Mouse (Mus musculus) forebrain, postnatal 0 days (tissue): ENCODE measurements around the gene S100a10. TPM values are rescaled to one million over a fixed set of nuclear protein-coding genes. Genes with fewer than 3 reads are reported as not detected.
A peak's percentile ranks its signal among the peaks of the same experiment; 100 is the strongest.

Source experiments
- ATAC-seq: fragments of 200-750 bp; cut with Nextera tagmentation; 2 replicates; pipeline ENCODE4 v1.8.0; 2017; ENCODE audit warnings: mild to moderate bottlenecking, moderate library complexity
- DNase-seq: peaks from one replicate; pipeline ENCODE4 v3.0.0-alpha.2; 2015
- H3K27ac ChIP-seq: fragments of 300-500 bp; sonication (generic); 2 replicates; pipeline ENCODE4 v1.5.1; 2014; ENCODE audit warnings: low read depth, mild to moderate bottlenecking, antibody characterized with exemption, low read length, moderate library complexity, mixed read lengths
- H3K27me3 ChIP-seq: fragments of 300-500 bp; sonication (generic); 2 replicates; pipeline ENCODE4 v1.6.1; 2014; ENCODE audit warnings: mild to moderate bottlenecking, low read length, mixed read lengths; ENCODE audit not compliant: insufficient read depth
- H3K36me3 ChIP-seq: fragments of 300-500 bp; sonication (generic); 2 replicates; pipeline ENCODE4 v1.6.1; 2014; ENCODE audit warnings: mild to moderate bottlenecking, moderate library complexity; ENCODE audit not compliant: insufficient read depth
- H3K4me1 ChIP-seq: fragments of 300-500 bp; sonication (generic); 2 replicates; pipeline ENCODE4 v1.6.1; 2014; ENCODE audit warnings: antibody characterized with exemption; ENCODE audit not compliant: insufficient read depth
- H3K4me2 ChIP-seq: fragments of 300-500 bp; sonication (generic); 2 replicates; pipeline ENCODE4 v1.6.1; 2014; ENCODE audit warnings: low read depth, mild to moderate bottlenecking, moderate library complexity
- H3K4me3 ChIP-seq: fragments of 300-500 bp; sonication (generic); 2 replicates; pipeline ENCODE4 v1.5.1; 2014; ENCODE audit warnings: low read depth, low read length, mixed read lengths
- H3K9ac ChIP-seq: fragments of 300-500 bp; sonication (generic); 2 replicates; pipeline ENCODE4 v1.6.1; 2014; ENCODE audit warnings: mild to moderate bottlenecking
- H3K9me3 ChIP-seq: fragments of 300-500 bp; sonication (generic); 2 replicates; pipeline ENCODE4 v1.6.1; 2016; ENCODE audit warnings: low read length
- CTCF ChIP-seq: sonication (generic); IDR thresholded peaks from 2 replicates; pipeline ENCODE4 v1.5.1; 2016; ENCODE audit warnings: antibody characterized with exemption, control low read depth, low read depth
- WGBS: fragments of 180-500 bp; shearing (Covaris S2); extraction: QIAGEN DNeasy Blood & Tissue Kit; methylation state at CpG from one replicate; pipeline ENCODE4 v1.1.7; 2014; 5-methylcytosine and 5-hydroxymethylcytosine counted together
- polyA plus RNA-seq: library from polyadenylated mRNA; unstranded; fragments of >200 nt; fragmentation: Nextera tagmentation; extraction: Ambion mirVana; gene quantifications from 2 replicates; pipeline ENCODE4 v1.2.1, GENCODE M21; 2015
- total RNA-seq: library from RNA; depleted of rRNA; stranded (reverse); fragments of >200 nt; gene quantifications from 2 replicates; pipeline ENCODE4 v1.2.3, GENCODE M21; 2014

S100a10 gene
- total and polyA plus RNA-seq, 2 experiments from 2014 or later = 139 to 187 TPM

- TF ChIP-seq CTCF = no peak
- peaks cover 4% of the 10 kb centered on the region for H3K4me1 ChIP-seq
- 65% methylated on average over 9 of the region's 9 CpGs for WGBS
- no peak overlapping the region for H3K27ac ChIP-seq
- H3K9ac ChIP-seq = no peak overlapping the region
- peak overlapping the region; percentile 80 for H3K4me2 ChIP-seq
- DNase-seq (no peak), ATAC-seq (no peak)
- no peak overlapping the region for H3K4me3 ChIP-seq
- no peaks in the 10 kb centered on the region for H3K9me3 ChIP-seq
- H3K27me3 ChIP-seq = no peaks in the 10 kb centered on the region
- H3K36me3 ChIP-seq = no peaks in the 10 kb centered on the region
These were observed 1.0 kb upstream of the S100a10 start for GRCm38 (mm10) chr3:93553765-93554378.

DNA sequence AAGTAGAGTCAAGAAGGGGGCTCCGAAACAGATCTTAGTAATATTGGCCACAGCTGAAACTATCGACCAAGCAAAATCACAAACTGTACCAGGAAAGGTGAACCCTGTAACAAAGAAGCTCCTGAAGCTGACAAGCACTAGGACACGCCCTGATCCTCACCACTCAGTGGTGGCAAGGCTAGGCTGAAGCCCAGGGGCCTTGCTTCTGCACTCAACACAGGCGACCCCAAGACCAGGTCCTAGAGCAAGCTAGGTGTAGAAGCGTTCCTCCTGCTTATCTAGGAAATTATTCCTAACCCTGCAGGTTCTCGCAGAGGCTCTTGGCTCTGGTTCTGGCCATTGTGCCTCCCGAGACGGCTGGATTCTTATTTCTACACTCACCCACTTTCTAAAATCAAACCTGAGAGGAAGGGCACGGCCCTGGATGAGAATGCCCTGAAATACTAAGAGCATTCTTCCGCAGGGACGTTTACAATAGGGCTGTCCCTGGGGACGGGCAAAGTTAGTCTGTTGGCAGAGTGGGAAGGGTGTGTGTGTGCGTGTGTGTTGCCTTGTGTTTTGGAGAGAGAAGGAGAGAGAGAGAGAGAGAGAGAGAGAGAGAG lies 400 bp upstream of the S100a10 start:
- TF ChIP-seq CTCF = no peak
- 19% methylated on average over 12 of the region's 13 CpGs for WGBS
- H3K27ac ChIP-seq = no peak overlapping the region

GRCm38 (mm10) chr3:93555878-93556254 lies 986 bp downstream of the S100a10 start:
- WGBS = 36% methylated on average over 2 of the region's 2 CpGs
- Histone ChIP-seq H3K27ac (peak overlapping the region; percentile 62; the same call in 1 of the 2 replicates), H3K4me2 (peak overlapping the region; percentile 80), H3K4me3 (peak overlapping the region; percentile 57), H3K27me3 (no peaks in the 10 kb centered on the region), H3K9me3 (no peaks in the 10 kb centered on the region), H3K9ac (peak overlapping the region; percentile 61), H3K36me3 (no peaks in the 10 kb centered on the region), H3K4me1 (peaks cover 4% of the 10 kb centered on the region)
- peak; percentile 17 for DNase-seq
- TF ChIP-seq CTCF = no peak
- ATAC-seq = peak; percentile 28

More for the DNA sequence above, 400 bp upstream of the S100a10 start:
- Histone ChIP-seq H3K9ac (peak overlapping the region; percentile 50; the same call in 1 of the 2 replicates), H3K4me1 (peaks cover 4% of the 10 kb centered on the region), H3K4me3 (peak overlapping the region; percentile 57), H3K27me3 (no peaks in the 10 kb centered on the region), H3K4me2 (peak overlapping the region; percentile 80), H3K36me3 (no peaks in the 10 kb centered on the region), H3K9me3 (no peaks in the 10 kb centered on the region)
- ATAC-seq (peak; percentile 25; the same call in 1 of the 2 replicates), DNase-seq (peak; percentile 41)

GRCm38 (mm10) chr3:93556599-93556998 lies 1.7 kb downstream of the S100a10 start:
- WGBS = 63% methylated on average over 1 of the region's 1 CpGs
- DNase-seq (no peak), ATAC-seq (no peak)
- Histone ChIP-seq H3K9me3 (no peaks in the 10 kb centered on the region), H3K4me2 (peak overlapping the region; percentile 80), H3K27me3 (no peaks in the 10 kb centered on the region), H3K36me3 (no peaks in the 10 kb centered on the region), H3K9ac (0 out of 2 replicates have a peak overlapping the region, but pooled peaks have one; percentile 3), H3K4me1 (peaks cover 4% of the 10 kb centered on the region), H3K27ac (no peak overlapping the region), H3K4me3 (peak overlapping the region; percentile 57; the same call in 1 of the 2 replicates)
- TF ChIP-seq CTCF = no peak

DNA sequence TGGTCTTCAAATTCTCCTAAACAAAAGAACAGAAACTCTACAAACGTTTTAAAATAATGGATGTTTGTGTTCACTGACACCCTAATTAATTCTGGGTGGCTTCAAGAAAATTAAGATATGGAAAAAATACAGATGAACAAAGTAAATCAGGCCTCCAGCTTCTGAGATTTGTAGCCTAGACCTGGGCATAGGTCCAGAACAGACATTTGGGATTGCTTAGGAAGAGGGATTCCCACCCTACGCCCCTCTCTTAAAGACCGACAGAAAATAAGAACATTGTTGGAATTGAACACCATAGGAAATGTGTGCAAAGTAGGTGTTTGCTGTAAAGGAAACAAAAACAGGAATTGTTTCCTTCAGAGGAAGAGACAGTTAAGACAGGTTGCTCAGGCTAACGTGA lies 2.6 kb downstream of the S100a10 start:
- Histone ChIP-seq H3K27me3 (no peaks in the 10 kb centered on the region), H3K4me3 (no peak overlapping the region), H3K4me1 (peaks cover 4% of the 10 kb centered on the region), H3K36me3 (no peaks in the 10 kb centered on the region), H3K9me3 (no peaks in the 10 kb centered on the region), H3K4me2 (no peak overlapping the region), H3K9ac (no peak overlapping the region), H3K27ac (no peak overlapping the region)
- no peak for ATAC-seq
- TF ChIP-seq CTCF = no peak
- no peak for DNase-seq
- WGBS = 59% methylated on average over 4 of the region's 4 CpGs

DNA sequence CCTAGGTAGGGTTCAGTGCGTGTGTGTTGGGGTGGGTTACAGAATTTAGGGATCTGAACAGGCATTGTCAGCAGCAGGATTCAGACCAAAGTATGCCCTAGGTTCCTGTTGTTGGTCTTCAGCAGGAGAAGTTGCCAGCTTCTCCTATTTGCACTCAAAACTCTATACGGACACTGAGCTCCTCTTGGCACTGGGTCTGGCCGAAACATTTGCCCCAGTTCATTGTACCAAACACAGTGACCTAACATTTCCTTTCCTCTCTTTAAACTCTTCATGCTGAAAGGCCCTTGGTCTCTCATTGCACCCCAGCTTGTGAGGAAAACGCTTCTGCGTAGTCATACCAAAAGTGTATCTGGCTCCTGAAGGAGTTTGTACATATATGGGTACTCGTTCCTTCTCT lies 5.1 kb downstream of the S100a10 start:
- WGBS = 95% methylated on average over 6 of the region's 6 CpGs
- H3K4me3 ChIP-seq = no peak overlapping the region
- no peak overlapping the region for H3K9ac ChIP-seq
- no peak for TF ChIP-seq CTCF
- peaks cover 2% of the 10 kb centered on the region; the same call in 1 of the 2 replicates for H3K36me3 ChIP-seq
- H3K9me3 ChIP-seq = no peaks in the 10 kb centered on the region
- no peak overlapping the region for H3K27ac ChIP-seq
- peaks cover 4% of the 10 kb centered on the region for H3K4me1 ChIP-seq
- DNase-seq (no peak), ATAC-seq (no peak)
- no peaks in the 10 kb centered on the region for H3K27me3 ChIP-seq
- no peak overlapping the region for H3K4me2 ChIP-seq

DNA sequence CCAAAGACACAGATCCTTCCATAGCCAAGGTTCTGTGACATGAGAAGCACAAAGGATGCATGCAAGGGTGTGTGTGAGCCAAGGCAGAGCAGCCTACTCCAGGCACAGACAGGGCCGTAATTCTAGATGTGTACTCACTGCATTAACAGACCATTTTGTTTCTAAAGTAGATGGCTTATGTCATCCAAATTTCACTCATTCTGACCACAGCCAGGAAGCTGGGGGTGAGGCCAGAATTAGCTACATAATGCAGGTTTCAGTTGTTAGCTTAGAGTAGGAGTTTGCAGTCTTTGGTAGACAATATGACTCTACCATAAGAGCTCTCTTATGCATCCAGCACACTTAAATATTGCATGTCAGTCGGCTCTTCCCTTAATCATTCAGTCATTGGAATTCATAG lies 7.5 kb downstream of the S100a10 start:
- ATAC-seq (no peak), DNase-seq (no peak)
- Histone ChIP-seq H3K4me2 (no peak overlapping the region), H3K4me1 (no peaks in the 10 kb centered on the region; the same call in 1 of the 2 replicates), H3K9me3 (no peaks in the 10 kb centered on the region), H3K9ac (no peak overlapping the region), H3K27me3 (no peaks in the 10 kb centered on the region), H3K4me3 (no peak overlapping the region), H3K27ac (no peak overlapping the region), H3K36me3 (peaks cover 2% of the 10 kb centered on the region; the same call in 1 of the 2 replicates)
- no peak for TF ChIP-seq CTCF
- WGBS = 85% methylated on average over 2 of the region's 2 CpGs
